Mouse (Mus musculus) neutrophil, adult 5-6 weeks (primary cell): ENCODE data around the gene Wapl. TPM values are rescaled to one million over a fixed set of nuclear protein-coding genes. Genes with fewer than 3 reads are reported as not detected.

ENCODE experiments used
- ATAC-seq: fragments of 151-379, 151-347 bp; 2 replicates; pipeline ENCODE4 v1.8.0; 2017; ENCODE audit warnings: mild to moderate bottlenecking, moderate TSS enrichment; ENCODE audit not compliant: insufficient number of reproducible peaks, poor library complexity, low FRiP score, severe bottlenecking; ENCODE audit errors: extremely low read depth
- total RNA-seq: library from RNA; stranded (forward); fragments of 200-1000 nt; gene quantifications from 2 replicates; pipeline ENCODE4 v1.2.3, GENCODE M21; 2017

The Wapl gene
- 104 and 121 TPM in 2 replicates for total RNA-seq

DNA sequence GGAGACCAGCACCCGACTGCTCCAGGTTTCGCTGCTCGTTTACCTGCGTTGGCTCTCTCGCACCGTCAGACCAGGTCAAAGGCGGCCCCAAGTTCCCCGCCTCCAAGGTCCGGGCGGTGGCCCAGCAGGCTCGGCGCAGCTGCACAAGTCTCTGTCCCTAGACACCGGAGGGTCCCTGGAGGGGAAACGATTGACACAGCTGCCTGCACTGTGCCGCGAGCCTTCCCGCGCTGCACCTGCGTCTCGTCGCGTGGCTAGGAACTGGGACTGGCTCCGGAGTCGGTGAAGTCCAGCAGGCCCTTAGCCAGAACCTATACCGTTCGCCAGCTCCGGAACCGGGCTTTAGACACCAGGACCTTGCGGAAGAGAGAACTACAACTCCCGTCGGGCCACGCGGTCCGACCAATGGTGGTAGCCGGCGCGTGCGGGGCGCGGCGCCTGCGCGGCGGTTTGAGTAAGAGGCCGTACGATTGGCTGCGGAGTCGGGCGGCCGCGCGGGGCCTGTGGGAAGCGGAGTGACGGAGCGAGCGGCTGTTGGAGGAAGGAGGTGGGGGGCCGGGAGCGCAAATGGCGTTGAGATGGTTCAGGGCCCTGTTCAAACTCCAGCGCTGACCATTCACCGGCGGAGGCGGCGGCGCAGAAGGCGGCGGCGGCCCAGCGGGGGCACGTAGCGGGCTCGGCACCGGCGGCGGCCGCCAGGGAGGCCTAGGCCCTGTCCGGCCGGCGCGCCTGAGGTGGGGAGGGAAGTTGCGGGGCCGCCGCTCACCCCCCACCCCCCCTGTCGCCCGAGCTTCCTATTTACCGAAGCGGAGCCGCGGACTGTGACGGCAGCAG is at the start of gene Wapl:
Gene Wapl (plus strand): TSS at position 534 of the 834 bp plus-strand sequence.
- ATAC-seq: peak; percentile 93

DNA sequence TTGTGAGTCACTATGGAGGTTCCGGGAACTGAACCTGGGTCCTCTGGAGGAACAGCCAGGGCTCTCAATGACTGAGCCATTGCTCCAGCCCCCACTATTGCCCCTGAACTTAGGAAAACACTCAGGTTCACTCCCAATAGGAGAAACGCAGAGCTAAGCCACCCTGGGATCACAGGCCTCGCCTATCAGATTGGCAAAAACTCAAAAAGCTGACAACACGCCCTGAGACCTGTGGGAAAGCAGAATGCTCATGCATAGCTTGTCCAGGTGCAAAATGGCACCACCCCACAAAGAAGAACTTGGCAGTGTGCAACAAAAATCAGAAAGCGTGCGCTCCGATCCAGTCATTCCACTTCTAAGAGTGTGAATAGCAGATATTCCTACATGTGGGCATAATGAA is 46.9 kb upstream of the Wapl start:
- no peak for ATAC-seq

DNA sequence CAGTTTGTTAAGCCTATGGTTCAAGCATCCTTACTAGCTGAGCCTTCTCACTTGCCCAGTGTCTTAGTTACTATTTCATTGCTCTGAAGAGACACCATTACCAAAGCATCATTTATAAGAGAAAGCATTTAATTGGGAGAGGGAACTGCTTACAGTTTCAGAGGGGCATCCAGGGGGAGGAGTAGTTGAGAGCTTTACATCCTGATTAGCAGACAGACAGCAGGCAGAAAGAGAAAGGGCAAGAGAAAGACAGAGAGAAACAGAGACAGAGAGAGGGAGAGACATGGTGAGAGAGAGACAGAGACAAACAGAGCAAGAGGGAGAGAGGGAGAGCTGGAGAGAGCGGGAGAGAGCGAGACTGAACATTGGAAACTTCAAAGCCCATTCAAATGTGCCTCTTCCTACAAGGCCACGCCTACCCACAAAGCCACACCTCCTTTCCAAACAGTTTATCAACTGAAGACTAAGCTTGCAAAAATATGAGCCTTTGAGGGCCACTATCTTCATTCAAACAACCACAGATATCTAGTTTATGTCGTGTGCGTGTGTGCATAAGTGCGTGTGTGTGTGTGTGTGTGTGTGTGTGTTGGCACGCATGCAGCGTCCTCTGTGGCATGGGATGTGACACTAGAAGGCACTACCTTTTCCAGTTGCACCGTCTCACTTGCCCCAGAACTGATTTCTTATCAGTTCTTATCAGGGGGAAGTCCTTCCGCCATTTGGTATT is 40.8 kb upstream of the Wapl start:
- no peak for ATAC-seq

DNA sequence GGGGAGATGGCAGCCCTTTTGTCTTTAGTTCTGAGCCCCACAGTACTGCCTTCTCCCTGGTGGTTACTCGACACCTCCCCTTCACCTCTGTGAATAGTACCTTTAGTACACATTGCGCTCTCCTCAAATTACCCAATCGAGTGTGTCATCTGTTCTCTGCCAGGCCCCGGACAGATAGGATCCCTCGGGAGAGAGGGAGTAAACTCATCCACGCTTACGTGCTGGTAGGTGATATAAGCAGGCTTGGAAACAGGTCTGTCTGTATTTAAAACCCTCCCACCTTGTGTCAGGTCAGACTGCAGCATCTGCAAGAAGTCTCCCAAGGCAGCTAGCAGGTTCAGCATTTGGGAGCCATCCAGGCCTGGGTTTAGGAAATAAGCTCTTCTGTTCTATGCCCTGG is 38.5 kb upstream of the Wapl start:
- ATAC-seq: no peak

DNA sequence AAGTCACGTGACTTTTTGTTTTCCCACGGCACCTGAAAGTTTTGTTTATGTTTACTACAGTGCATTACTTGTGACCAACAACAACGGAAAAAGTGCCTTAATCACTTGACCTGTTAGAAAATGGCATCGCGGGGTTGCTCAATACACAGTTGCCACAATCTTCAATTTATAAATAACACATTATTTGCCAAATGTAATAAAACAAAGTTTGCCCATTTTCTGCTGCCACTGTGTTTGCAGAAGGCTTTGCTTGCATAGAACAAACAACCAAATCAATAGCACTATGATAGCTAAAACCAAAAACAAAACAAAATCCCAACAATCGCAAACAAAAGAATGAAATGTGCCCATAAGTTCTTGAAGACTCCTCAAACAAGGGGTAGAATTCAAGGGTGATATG is 38.0 kb upstream of the Wapl start:
- no peak for ATAC-seq

DNA sequence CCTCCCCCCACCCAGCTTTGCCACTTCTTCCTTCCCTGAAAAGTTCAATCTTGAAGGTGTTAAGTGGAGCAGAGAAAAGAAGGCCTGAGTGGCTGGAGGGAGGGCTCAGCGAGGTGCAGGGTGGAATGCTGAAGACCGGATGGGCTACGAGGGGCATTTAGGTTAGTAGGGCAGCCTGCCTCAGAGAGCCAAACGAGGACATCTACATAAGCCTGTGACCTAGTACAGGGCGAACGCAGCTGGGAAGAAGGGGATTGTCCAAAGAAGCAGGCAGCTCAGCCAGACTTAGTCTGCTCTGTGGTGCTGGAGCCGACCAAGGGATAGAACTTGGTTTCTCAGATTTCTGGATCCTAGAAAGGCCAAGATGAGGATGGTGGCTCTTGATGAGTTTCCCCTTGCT is 29.6 kb upstream of the Wapl start:
- ATAC-seq: no peak

DNA sequence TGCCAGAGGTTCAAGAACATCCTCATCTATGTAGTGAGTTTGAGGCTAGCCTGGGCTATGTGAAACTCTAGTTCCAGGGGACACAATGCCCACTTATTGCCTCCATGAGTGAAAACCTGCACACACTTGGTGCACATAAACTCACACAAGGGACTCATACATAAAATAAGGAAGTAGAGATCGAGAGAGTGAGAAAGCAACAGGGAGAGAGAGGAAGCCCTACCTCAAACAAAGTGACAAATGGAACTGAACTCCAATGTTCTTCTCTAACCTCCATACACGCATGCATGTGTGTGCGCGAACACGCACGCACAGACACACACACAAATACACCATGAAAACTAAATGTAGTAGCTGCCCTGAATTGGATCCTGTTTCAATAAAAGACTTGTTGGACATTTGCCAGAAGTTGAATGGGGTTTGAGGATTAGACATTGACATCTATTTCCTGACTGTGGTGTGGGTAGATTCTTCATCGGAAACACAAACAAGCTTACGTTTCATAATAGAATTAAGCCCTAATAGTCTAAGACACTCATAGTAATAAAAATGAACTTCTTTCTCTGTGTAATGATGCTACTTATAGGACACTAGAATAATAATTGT is 25.8 kb upstream of the Wapl start:
- no peak for ATAC-seq

DNA sequence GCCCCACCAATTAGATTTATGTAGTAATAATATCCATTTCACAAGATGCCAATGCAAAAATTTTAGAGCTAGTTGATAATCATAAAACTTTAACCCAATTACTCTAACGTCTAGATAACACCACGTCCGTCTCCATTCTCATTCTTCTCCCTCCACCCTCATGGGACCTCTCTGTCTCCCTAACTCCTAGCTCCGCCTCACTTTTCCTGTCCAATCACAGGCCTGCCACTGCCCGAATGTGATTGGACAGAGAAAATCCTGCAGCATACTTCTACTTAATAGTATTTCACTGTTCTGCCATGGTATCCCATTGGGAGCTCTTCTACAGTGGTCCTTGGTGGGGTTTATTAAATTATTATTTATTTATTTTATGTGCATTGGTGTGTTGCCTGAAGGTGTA is 16.6 kb upstream of the Wapl start:
- no peak for ATAC-seq

DNA sequence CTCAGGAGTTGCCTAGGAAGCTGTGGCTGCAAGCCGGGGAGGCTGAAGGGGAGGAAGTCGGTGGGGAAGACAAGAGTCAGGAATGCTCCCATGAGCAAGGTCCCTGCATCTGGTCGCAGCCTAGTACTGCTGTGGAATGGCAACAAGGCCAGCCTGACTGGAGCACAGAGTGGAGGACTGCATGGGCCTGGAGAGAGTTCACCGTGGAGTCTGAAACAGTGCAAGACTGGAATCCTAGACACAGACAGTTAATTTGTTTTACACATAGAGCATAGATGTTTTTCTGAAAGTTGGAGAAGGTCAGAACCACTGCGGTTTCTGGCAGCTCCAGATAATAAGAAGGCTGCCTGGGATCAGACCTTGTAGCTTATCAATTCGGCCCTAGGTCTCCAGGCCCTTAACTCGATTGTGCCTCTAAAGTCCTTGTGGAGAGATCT is 13.4 kb upstream of the Wapl start:
- ATAC-seq: no peak

DNA sequence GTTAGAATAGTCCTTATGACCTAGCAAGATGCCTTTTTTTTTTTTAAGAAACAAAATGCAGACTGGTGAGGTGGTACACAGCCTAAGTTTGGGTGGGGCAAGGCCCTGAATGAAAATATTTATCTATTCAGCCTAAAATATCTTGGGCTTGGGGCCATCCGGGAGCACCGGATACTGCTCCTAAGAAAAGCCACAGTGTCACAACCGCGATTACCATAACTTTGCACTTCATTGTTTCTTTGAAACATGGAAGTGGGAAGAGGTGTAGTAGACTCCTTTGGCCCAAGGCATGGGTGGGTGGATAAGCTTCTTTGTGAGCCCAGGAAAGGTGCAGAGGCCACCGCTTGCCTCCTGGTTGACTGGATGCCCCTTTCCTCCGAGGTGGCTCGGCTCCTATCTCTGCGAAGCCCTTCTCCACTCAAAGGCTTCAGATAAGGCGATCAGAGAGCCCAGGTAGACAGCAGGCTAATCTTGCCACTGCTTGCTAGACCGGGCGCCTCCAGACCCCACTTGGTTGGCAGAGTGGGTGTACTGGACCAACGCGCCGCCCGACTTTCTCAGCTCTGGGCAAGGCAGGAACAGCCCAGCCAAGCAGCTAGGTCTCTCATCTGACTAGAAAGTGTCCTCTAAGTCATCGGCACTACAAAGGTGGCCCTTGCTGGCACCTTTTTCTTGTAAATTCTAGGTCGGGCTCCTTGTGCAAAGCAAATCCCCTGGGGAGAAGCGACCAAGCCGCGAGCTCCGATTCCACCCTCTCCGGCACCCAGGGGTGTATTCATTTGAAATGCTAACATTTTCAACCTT is 12.7 kb upstream of the Wapl start:
- no peak for ATAC-seq

DNA sequence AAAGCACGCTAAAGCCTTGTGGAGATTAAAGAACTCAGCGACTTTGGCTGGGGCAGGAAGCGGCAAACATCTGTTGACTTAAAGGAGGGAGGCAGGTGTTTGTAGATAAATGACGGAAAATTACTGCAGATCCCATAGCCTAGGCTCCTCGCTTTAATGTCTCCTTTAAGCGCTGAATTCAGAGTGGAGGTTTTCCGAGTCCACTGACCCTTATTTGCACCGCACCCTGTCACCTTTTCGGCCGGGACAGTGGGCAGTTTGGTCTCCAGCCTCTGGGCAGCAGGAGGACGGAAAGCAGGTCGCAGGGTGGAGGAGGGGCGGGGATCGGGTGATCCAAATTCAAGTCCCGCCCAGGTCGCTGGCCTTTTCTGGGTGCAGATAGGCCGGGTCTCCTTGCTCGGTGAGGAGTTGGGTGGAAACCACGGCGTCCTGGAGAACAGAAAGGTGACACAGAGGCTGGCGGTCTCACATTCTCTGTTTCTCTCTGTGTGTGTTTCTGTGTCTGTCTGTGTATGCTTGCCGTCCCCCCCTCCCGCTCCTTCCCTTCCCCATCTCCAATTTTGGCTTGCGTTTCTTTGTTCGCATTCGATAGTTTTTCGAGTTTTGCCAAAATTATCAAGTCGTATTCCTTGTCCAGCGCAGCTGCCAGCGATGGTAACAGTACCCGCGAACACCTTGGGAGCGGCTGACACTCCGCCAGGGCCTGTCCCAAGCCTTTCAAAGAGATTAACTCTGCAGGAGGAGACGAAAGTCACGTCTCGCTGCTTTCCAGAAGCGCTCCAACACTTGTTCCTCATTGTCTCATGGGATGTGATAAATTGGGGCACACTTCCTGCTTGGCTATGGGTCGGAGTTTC is 11.9 kb upstream of the Wapl start:
- ATAC-seq: 0 out of 2 replicates have a peak, but pooled peaks have one; percentile 23

DNA sequence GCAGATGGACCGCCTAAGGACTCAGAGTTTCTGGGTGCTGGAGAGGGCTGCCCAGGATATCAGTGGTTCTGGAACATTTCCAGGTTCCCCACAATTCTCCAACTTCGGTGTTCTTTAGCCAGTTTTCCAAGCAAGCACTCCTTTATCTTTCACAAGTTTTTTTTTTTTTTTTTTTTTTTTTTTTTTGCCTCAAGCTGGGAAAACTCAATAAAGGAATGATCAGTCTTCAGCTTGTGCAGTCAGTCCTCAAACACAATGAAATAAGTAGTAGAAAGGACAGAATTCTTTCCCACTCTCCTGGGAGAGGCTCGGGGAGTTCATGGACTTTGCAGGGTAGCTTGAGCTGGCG is 11.3 kb upstream of the Wapl start:
- no peak for ATAC-seq

DNA sequence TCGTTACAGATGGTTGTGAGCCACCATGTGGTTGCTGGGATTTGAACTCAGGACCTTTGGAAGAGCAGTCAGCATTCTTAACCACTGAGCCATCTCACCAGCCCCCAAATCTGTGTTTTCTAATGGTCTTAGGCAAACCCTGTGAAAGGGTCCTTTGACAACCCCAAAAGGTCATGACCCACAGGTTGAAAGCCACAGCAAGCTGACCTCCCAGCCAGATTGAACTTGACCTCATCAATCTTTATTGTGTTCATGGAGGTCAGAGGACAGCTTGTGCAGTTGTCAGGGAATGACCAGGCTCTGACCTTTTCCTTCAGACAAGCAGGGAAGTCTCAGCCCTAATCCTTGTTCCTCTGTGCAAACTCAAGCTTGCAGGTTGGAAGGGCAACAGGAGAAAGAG is 10.3 kb upstream of the Wapl start:
- no peak for ATAC-seq

DNA sequence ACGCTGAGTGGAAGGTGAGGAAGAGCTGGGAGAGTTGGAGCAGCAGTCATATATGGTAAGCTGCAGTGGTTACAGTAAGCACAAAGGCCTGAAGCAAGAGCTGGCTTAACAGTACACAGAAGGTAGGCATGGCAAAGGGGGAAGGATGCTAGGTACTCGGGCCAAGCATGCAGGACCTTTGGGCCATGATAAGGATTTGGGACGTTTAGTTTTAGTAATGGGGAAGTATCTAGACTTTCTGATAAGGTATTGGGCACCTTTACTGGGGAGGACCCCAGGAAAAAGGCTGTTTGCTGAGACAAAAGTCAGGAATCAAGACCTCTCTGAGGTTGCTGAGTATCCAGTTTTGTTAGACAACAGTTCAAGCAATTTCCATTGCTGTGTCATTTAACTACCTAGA is 4.6 kb upstream of the Wapl start:
- no peak for ATAC-seq

DNA sequence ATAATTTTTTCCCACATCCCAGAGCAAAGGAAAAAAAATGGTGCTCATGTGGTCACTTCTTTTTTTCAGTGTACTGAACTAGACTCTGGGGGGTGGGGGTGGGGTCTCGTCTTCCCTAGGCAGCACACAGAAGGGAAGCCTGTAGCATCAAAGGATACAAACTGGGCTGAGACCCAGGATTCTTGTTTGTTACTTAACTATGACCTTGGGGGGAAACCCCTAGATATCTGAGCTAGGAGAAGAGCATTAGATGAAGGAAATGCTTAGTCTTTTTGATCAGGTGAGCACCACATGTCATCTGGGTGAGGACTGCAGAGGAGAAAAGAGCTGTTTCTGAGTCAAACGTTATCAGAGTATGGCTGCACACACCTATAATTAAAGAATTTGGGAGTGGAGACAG is 3.5 kb upstream of the Wapl start:
- no peak for ATAC-seq

DNA sequence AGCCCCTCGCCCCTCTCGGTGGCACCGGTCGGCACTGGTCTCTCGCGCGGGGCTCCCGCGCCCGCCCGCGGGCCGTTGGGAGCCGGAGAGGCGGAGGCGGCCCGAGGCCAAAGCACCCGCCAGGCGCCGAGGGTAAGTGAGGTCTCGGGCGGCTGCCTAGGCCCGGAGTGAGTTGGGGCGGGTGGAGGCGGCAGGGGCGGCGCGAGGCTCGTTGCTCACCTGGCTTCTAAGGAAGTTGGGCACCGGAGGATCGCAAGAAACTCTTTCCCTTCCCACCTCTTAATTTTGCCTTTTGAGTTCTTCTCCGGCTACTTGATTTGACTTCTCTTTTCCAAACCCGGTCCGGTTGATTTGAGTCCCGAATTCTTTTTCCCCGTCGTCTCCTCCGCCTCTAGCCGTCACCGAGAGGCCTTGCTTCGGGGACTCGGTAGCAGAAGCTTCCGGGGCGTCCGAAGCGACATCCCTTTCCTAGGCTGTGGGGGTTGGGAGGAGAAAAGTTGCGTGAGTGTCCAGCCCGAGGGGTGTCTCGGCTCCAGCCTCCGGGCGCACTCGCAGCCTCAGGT is 582 bp downstream of the Wapl start:
- 0 out of 2 replicates have a peak, but pooled peaks have one; percentile 1 for ATAC-seq

DNA sequence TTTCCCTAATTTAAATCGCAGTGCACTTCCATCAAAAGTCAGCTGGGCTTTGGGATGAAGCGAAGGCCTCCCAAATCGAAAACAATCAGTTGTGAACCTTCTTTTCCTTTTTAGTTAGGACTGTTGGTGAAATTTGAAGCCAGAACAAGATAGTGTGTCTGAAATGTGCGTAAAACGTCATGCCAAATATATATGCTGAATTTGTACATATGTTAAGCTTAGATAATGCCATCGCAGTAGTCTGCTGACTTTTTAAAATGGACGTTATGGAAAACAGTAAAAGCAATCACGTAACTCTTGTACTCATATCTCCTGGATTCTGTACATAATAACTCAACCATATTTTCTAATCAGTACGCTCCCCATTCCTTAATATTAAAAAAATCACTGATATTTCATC is 1.2 kb downstream of the Wapl start:
- no peak for ATAC-seq

DNA sequence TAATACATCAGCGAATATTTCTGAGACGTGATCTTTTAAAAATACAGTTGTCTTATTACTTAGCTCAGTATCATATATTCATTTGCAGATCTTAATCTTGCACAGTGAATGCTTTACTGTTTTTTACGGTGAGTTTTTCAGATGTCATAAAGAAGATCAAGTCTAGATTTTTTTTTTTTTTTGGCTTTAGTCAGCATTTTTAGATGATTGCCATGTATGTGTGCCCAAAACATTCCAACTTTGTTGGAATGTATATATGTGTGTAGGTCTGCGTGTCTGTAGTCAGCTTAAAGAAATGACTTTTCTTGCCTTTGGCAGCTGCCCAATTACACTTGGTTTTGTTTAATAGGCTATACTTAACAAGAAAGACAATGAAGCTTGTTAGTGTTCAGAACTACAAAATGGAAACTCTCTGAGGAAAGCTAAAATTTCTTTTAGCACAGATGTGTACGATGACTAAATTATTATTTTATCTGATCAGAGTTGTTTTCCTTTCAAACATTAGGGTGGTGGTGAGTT is 1.7 kb downstream of the Wapl start:
- ATAC-seq: no peak
